Mouse (Mus musculus) activated CD4-positive, CD25-positive, alpha-beta regulatory T cell (primary cell): ENCODE results near the gene Kdm4a. TPM values are rescaled to one million over a fixed set of nuclear protein-coding genes. Genes with fewer than 3 reads are reported as not detected.

Experiments used
- polyA plus RNA-seq, 2 experiments: library from polyadenylated mRNA; unstranded; fragments of 100-300 nt; shearing (Covaris generic); gene quantifications; one replicate each; pipeline ENCODE4 v1.2.1; 2017

Kdm4a gene
- 10 to 100 TPM; 26.3 to 48.7 TPM for polyA plus RNA-seq

GRCm38 (mm10) chr4:118179467-118180300 is at the start of gene Kdm4a:
Gene Kdm4a, minus strand, starts transcription at chr4:118180043.

GRCm38 (mm10) chr4:118134485-118135365 is 45.1 kb downstream of the Kdm4a start, which contains the start of gene St3gal3:
Gene St3gal3, minus strand, starts transcription at chr4:118134914.

Other genes with a start within 250 kb of the Kdm4a start
- 1 to 10 TPM; 5.6 to 6.0 TPM for gene St3gal3, start 45.1 kb downstream of the Kdm4a start, polyA plus RNA-seq
- 1 to 10 TPM in 1 of 2 experiments, under 1 TPM in 1; 0.13 to 2.1 TPM for gene Ptprf, start 111.4 kb upstream of the Kdm4a start, polyA plus RNA-seq
- gene Szt2, start 229.2 kb upstream of the Kdm4a start, polyA plus RNA-seq: 10 to 100 TPM; 10.9 to 11.1 TPM
- gene Med8, start 229.3 kb upstream of the Kdm4a start, polyA plus RNA-seq: 100 to 1,000 TPM; 109 to 134 TPM
- gene Elovl1, start 248.1 kb upstream of the Kdm4a start, polyA plus RNA-seq: 100 to 1,000 TPM; 140 to 166 TPM